Mouse (Mus musculus) testis, postnatal 10 days (tissue): ENCODE results near the gene Agtrap.

Experiments used
- DNase-seq: peaks from one replicate; pipeline ENCODE4 v3.0.0; 2021; ENCODE audit warnings: low spot score

Gene Agtrap

DNA sequence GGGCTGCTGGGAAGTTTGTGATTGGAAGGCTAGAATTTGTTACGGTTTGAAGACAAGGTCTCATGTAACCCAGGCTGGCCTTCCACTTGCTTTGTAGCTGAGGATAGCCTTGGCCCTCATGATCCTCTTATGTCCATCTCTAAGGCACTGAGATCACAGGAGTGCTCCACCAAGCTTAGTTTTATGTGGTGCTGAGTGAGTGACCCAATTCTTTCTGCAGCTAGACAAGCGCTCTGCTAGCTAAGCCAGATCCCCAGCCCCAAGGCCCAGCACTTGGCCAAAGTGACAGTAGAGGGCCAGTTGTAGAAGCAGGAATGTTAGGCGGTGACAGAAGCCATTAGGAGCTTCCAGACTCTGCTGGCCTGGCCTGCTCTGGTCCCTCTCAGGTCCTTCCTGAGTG lies 16.3 kb upstream of the Agtrap start:
- DNase-seq, result no peak

DNA sequence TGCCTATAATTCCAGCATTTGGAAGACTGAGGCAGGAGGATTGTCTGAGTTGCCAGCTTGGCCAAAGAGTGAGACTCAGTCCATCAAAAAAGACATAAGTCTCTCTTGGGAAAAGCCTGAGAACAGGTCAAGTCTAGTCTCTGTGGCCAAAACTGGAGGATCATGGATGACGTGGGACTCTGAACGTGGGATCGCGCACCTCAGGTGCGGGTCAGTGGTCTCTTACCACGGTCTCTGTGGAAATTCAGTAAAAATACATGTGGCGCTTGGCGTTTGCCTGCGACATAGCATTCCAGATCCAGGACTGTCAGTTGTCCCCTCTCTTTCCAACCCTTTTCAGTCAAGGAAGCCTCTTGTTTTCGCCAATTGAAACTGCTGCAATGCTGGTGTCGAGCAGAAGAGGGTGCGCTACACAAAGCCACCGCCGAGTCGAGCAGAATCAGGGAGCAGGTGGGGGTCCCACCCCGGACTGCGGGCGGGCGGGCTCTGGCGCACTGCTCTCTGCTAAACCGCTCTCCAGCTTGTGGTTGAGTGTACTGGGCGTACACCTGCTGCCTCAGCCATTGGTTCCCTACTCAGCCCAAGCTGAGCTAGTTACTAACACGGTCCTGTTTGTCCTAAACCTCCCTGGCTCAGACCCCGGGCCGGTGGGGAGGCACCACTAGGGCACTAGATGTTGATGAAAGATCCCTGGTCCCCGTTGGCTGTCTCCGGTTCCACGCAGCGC lies 14.1 kb upstream of the Agtrap start:
- DNase-seq, result peak; percentile 74

DNA sequence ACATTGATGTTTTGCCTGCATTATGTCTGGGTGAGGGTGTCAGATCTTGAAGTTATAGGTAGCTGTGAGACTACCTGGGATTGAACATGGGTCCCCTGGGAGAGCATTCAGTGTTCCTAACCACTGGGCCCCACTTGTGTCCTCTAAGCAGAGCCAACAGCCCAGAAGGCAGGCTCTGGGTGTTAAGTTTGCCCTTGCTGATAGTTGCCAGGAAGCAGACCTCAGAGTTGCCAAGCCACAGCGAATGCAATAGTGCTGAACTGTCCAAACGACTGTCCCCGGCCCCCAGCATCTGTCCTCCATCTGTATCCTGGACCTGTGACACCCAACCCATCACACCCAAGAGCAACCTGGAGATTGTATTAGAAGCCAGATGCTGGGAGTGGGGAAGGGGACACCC lies 10.8 kb upstream of the Agtrap start:
- DNase-seq, result no peak

DNA sequence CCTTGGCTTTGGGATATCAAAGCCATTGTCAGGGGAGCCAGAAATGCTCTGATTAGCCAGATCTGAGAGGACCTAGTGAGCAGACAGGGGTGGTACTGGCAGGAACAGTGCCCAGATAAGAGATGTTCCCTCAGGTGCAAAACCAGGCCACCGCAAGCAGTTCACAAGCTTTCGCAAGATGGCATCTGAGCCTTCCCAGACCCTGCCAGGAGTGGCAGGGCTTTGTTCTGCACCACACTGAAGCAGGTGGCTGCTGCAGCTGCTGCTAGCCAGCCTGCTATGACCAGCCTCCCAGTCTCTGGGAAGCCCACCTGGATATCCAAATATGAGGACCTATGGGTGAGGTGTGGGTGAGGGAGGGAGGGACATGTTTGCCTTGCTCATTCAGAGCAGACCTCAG lies 10.1 kb upstream of the Agtrap start:
- no peak for DNase-seq

DNA sequence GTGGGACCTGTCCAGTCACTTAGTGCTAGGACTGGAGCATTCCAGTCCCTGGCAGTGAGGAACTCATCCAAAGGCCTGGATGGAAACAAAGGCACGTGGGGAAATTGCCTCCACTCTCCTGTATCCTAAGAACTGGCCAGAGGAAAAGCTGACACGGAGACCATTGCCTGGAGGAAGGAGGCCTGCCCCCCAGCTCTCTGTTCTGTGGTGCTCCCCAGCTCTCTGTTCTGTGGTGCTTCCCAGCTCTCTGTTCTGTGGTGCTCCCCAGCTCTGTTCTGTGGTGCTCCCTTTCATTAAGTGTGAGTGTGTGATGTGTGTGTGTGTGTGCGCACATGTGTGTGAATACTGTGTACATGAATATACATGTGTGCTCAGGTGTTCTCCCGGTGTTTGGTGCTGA lies 7.2 kb upstream of the Agtrap start:
- no peak for DNase-seq

DNA sequence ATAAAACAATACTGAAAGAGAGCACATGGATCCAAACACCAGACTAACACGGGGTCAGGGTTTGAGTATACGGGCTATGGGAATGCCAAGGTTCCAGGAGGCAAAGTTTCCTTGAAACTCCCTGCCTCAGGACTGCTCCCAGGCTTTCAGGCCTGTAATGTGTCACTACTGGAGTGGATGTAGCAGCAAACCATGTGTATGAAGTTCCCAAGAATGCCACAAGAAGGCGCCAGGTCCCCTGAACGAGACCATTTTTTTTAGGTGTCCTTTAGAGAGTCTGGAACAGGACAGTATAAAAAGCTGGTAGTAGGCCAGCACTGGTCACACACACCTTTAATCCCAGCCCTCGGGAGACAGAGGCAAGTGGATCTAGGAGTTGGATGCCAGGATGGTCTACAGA lies 6.3 kb upstream of the Agtrap start:
- no peak for DNase-seq

DNA sequence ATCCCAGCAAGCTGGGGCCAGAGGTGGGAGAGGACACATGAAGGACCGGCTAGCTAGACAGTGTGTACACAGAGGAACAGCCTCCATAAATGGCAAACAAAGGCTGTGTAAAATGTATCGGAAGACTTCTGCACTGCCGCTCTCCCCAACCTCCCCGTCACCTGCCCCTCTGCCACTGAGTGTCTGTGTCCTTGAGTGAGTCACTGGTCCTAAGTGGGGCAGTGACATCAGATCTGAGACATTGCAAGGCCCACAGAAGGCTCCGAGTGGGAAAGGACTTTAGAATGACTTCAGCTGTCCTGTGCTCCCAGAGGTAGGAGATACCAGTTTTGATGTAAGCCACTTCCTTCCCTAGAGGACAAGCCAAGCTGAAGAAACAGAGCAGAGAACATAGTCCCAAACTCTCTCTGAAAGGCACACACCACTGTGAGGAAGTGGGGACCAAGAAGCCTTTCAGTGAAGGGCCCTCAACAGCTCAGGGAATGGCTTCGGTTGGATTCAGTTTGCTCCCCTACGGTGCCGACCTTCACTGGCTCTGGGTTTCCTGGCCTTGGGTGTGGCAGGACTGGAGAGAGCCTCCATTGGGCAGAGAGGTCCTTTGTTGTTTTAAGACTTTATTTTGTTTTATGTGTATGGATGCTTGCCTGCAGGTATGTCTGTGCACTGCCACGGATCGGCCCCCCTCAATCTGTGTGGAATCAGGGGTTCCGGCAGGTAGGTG lies 4.9 kb upstream of the Agtrap start:
- no peak for DNase-seq

DNA sequence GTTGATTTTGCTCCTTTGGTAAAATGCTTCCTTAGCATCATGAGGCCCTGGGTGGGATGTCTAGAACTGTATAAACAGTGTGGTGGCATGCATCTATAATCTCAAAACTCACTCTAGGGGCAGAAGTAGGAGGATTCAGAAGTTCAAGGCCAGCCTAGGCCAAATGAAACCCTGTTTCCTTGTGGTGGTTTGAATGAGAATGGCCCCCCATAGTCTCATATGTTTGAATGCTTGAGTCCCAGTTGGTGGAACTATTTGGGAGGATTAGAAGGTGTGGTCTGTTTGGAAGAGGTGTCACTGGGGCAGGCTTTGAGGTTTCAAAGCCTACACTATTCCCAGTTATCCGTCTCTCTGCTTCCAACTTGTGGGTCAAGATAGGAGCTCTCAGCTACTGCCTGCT lies 3.4 kb upstream of the Agtrap start:
- DNase-seq, result no peak

DNA sequence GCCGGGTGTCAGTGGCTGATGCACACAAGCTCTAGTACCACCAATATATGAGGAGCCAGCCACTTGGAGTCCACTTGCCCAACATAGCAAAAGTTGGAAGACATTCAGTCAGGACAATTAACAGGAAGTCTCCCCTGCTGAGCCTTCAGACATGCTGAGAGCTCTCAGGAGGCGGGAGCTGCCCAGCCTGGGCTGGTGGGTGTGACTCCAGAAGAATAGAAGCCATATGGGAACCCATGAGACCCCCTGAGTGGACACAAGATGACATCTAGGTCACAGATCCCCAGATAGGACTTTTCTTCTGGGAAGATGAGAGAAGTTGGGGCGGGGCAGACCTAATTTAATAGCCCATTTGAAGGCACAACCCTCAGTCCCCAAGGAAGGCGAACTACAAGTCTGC lies 1.3 kb upstream of the Agtrap start:
- no peak for DNase-seq

DNA sequence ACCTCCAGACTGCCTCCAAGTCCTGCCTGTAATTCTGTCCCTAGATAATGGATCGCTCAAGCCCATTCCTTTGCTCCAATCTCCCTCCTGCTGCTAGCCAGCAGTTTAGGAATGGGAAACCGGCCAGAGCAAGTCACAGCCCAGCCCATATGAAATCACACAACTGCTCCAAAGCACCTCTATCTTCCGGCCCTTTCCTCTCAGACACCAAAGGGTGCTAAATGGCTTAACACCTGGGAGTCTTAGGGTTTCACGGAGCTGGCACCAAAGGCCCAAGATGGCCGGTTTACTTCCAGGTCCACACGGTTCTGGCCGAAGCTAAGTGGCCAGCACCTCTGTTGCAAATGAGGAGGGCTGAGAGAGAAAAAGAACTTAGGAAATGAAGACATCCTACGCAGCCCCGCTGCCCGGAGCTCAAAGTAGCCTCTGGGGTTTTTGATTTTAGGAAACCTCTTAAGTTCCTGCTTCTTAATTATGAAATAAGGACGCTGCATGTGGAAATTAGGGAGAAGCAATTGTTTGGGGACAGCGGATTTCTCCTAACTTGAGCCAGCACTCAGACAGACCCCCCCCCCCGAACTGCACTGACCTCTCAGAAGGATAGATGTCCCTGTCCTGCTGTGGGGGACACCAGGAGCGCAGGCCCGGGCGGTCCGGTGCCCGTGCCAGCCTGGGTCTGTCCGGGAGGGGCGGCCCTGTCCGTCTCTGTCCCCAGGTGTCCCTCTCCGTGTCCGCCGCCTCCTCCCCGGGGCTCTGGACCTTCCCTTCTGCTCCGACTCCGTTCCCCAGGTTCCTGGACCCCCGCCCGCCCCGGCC lies 532 bp downstream of the Agtrap start:
- peak; percentile 64 for DNase-seq

DNA sequence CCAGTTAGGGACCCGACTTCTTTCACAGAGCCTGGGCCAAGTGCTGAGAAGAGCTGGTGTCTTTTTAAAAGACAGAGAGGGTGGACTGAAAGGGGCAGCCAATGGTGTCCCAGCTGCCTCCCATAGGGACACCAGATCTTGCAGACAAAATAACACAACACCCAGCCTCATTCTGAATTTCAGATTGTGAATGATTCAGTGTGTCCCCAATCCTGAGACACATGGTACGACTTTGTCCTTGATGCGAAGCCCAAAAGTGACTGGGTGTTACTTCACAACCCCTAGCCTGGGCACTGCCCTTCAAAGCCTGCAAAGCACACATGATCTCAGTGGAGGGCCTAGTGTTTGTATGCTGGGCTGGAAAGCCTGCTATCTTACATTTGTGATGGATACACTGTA lies 1.9 kb downstream of the Agtrap start:
- no peak for DNase-seq

DNA sequence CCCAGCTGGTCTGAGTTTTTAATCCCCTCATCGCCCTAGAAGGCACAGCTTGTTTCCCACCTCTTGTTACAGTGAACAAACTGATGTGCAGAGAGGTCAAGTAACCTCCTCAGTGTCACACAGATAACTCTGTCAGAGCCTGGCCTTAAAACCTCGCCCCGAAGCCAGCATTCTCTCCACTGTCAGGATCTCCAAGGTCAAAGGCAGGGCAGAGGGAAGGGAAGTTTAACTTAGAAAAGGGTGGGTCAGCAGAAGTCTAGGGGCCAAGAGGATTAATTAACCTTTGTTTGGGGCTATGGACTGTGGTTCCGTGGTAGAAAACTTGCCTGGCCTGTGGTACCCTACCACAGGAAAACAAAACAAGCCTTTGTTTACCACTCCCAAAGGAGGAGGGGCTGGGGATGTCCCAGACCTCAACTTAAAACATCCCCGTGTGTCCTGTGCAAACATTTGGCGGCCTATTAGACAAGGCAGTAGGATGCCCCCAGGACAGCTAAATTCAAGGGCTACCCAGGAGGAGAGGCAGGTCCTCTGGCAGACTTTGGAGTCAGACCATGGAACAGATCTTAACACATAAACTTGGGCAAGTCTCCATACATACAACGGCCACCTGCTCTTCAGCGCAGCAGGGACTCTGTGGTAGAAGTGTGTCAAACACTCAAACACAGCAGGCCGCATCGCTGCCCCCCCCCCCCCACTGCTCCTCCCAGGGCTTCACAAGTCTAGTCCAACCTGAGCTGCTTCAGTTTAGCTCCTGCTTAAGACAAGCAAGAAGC lies 2.5 kb downstream of the Agtrap start:
- peak; percentile 42 for DNase-seq

DNA sequence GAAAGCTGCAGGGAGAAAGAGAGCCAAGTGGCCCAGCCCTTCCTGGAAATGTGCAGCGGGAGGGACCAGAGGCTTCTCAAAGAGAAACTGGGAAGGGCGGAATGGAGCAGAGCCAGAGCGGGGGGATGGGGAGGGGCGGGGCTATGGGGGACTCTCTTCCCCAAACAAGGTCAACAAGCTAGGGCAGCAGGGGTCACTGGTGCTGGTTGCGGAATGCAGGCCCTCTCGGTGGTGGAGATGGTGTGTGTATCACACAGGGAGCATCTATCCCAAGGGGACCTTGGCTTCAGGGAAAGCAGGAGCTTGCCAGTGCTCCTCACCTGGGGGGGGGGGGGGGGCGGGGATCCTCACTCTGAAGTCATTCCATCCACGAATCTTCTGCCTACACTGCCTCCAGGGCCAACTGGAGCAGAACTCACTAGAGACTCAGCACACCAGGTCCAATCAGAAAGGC lies 3.5 kb downstream of the Agtrap start:
- DNase-seq, result peak; percentile 60

DNA sequence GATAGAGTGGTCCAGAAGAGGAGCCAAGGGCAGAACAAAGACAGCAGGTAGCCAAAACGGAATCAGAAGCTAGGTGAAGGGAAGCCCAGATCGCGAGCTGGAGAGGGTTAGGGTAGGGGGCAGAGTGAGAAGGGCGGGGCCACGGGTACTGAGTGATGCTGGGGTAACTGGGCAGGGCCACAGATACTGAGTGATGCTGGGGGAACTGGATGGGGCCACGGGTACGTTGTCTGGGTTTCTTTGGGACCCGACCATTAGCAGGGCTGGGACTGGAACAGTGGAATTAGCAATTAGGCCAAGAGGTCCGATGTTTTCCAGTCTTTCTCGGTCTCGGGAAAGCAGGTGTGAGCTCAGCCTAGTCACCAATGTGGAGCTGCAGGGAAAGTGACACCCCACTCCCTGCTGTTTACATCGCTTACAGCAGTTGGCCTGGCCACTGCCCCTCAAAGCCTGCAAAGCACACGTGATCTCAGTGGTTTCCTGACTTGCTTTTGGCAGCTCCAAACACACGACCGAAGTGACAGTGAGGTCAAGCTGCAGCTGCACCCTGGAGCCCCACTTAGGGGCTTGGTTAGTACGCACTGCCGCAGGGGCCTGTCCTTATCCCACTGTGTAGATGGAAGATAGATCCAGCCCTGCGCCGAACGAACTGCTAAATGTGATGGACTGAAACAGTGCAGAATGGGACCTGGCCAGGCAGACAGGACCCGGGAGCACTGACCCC lies 4.5 kb downstream of the Agtrap start:
- peak; percentile 49 for DNase-seq

DNA sequence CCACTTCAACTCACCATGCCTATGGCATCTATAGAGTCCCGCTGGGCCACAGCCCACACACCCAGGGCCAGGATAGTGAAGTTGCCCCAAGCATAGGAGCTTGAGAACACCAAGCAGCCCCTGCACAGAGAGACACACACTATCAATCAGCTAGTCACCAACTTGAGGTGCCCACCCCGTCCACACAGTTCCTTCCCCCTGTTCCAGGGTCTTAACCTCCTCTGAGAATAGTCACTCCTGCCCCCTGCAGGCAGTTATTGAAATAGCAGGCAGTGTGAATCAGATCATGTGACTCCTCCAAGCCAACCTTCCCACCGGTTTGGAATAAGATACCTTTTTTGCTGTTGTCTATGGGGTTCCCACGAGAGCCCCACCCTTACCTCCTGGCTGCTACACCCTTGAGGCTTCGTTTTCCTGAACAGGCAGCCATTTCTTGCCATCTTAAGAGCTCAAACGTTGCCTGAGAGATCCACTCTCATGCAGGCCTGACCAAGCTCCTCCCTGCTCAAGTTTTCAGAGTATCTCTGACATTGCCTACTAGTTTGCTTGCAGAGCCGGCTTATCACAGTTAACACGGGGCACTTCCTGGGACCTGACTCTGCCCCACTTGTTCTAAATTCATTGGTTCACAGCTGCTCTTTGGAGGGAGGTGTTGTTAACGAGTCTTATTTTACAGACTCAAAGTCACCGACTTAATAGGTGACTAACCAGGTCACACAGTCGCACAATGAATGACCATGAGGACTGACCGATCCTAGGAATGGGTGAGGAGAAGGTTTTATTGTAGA lies 5.4 kb downstream of the Agtrap start:
- peak; percentile 83 for DNase-seq

DNA sequence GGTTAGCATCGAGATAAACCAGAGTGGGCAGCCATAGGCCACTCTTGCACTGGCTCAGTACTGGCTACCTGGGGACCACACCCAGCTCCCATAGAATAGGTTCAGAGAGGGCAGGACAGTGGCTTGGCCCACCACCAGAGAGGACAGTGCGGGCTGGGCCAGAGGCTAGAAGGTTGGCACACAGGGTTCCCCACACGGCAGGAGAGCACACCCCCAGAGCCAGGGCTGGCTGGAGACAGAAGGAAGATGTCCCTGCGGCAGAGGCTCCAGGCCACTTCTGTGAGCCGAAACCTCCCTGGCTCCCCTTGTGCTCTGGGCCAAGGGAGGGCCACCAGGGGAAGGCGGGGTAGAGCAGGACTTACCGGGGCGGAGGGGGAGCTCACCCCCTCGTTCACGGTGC lies 6.6 kb downstream of the Agtrap start:
- no peak for DNase-seq

DNA sequence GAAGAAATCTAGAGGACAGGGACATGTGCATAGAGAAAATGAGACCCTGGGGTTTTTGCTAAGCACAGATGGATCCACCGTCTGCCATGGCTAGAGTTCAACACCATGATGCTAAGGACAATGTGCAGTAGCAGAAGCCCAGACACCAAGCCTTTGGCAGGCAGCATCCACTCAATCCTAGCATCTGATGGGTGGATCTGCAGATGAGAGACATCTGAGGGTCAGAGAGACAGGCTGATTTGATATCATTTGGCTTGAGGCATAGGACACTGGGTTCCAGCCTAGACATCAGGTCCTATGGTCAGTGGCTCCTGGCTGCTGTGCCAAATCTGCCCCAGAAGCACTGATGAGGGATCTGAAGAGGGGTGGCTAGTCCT lies 7.2 kb downstream of the Agtrap start:
- DNase-seq, result no peak

DNA sequence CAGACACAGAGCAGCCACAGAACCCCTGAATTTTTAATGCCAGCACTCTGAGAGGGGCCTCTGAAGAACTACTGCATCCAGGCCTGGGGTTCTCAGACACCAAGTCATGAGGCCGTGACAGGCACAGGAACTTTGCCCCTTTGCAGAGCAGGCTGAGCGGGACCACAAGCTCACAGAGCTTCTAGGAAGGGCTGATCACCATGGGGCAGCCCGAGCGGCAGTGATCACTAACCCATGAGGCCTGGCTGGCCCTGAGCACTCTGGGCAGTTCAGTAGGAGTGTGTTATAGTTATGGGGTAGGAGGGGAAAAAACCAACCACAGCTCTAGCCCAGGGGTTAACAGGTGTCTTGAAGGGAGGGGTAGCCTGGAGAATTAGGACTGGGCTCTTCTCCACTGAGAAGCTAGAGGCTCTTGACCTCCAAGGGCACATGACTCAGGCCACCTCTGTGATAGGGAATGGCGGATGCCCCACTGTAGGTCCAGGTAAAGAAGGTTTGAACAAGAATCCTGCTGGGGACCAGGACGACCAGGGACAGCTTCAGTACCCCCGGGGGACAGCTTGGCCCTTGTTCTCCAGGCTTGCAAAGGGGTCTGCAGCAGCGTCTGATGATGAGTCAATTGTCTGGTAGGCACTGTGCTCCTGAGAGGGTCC lies 7.8 kb downstream of the Agtrap start:
- DNase-seq, result no peak

DNA sequence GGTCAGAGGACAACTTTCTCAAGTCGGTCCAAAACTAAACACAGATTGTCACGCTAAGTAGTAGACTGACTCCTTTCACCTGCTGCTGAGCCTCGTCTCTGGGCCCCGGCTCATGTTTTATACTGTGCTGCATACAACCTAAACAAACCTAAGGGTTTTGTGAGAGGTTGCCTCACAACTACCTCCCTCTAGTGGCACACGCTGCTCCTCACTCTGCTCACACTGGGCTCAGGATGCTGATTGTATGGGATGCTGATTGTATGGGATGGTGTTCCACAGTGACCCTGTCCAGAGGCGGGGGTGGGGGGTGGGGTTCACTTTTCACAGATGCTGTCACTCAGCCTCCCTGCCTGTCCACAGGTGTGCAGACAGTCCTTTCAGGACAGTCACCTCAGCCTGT lies 8.6 kb downstream of the Agtrap start:
- no peak for DNase-seq

DNA sequence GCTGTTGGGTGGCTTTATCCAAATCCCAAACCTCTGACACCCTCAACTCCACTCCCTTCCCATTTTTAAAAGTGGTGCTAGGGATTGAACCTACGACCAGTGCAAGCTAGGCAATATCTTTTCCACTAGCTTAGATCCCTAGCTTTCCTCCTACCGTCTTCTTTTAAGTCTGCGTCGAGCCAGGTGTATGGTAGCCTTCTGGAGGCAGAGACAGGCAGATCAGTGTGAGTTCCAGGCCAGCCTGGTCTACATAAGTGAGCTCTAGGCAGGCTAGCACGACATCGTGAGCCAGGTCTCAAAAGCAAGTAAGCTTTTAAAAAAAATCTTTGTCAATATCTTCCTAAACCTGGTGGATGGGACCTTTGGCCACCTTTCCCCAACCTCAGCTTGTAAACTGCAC lies 11.9 kb downstream of the Agtrap start:
- no peak for DNase-seq
